Mouse (Mus musculus) heart, embryonic 13.5 days (tissue): ENCODE results near the gene Slc25a22. TPM values are rescaled to one million over a fixed set of nuclear protein-coding genes. Genes with fewer than 3 reads are reported as not detected.
A peak's percentile ranks its signal among the peaks of the same experiment; 100 is the strongest.

Experiments
- ATAC-seq: fragments of 200-750 bp; cut with Nextera tagmentation; 2 replicates; pipeline ENCODE4 v1.8.0; 2017; ENCODE audit warnings: moderate TSS enrichment; ENCODE audit not compliant: insufficient number of reproducible peaks, low FRiP score, low TSS enrichment; ENCODE audit errors: extremely low read depth
- H3K27ac ChIP-seq: fragments of 300-500 bp; sonication (generic); replicated peaks from 2 replicates; pipeline ENCODE4 v1.5.1; 2015; ENCODE audit warnings: moderate library complexity, mild to moderate bottlenecking, inconsistent platforms
- H3K27me3 ChIP-seq: fragments of 300-500 bp; sonication (generic); replicated peaks from 2 replicates; pipeline ENCODE4 v1.6.1; 2015; ENCODE audit warnings: mild to moderate bottlenecking, inconsistent platforms
- H3K36me3 ChIP-seq: fragments of 300-500 bp; sonication (generic); 2 replicates; pipeline ENCODE4 v1.6.1; 2015; ENCODE audit warnings: mild to moderate bottlenecking, inconsistent platforms
- H3K4me1 ChIP-seq: fragments of 300-500 bp; sonication (generic); 2 replicates; pipeline ENCODE4 v1.6.1; 2015; ENCODE audit warnings: inconsistent platforms
- H3K4me2 ChIP-seq: fragments of 300-500 bp; sonication (generic); 2 replicates; pipeline ENCODE4 v1.6.1; 2015; ENCODE audit warnings: inconsistent platforms, mild to moderate bottlenecking, moderate library complexity
- H3K4me3 ChIP-seq: fragments of 300-500 bp; sonication (generic); 2 replicates; pipeline ENCODE4 v1.5.1; 2015; ENCODE audit warnings: moderate library complexity, mild to moderate bottlenecking, inconsistent platforms
- H3K9ac ChIP-seq: fragments of 300-500 bp; sonication (generic); 2 replicates; pipeline ENCODE4 v1.6.1; 2015; ENCODE audit warnings: inconsistent platforms, mild to moderate bottlenecking, moderate library complexity
- H3K9me3 ChIP-seq: fragments of 300-500 bp; sonication (generic); 2 replicates; pipeline ENCODE4 v1.6.1; 2016; ENCODE audit warnings: inconsistent platforms
- WGBS: fragments of 180-500 bp; shearing (Covaris S2); methylation state at CpG from one replicate; pipeline ENCODE4 v1.1.7; 2015; ENCODE audit warnings: mixed read lengths; 5-methylcytosine and 5-hydroxymethylcytosine counted together
- polyA plus RNA-seq: library from polyadenylated mRNA; unstranded; fragments of >200 nt; fragmentation: Nextera tagmentation; extraction: Ambion mirVana; gene quantifications from 2 replicates; pipeline ENCODE4 v1.2.1, GENCODE M21; 2015

Gene Slc25a22
- polyA plus RNA-seq, 1 experiment from 2014 or later = 17.3 TPM

GRCm38 (mm10) chr7:141480842-141481497 lies 43.3 kb upstream of the Slc25a22 start:
- ATAC-seq = no peak
- Histone ChIP-seq H3K27ac (no peak overlapping the region), H3K27me3 (peaks cover 13% of the 10 kb centered on the region), H3K4me3 (peak overlapping the region; percentile 65), H3K9ac (peak overlapping the region; percentile 80; the same call in 1 of the 2 replicates), H3K4me2 (peak overlapping the region; percentile 95), H3K4me1 (peaks cover 59% of the 10 kb centered on the region), H3K9me3 (no peaks in the 10 kb centered on the region), H3K36me3 (0 out of 2 replicates have a peak, but pooled peaks cover 6% of the 10 kb centered on the region)
- WGBS = 10% methylated on average over 10 of the region's 10 CpGs

DNA sequence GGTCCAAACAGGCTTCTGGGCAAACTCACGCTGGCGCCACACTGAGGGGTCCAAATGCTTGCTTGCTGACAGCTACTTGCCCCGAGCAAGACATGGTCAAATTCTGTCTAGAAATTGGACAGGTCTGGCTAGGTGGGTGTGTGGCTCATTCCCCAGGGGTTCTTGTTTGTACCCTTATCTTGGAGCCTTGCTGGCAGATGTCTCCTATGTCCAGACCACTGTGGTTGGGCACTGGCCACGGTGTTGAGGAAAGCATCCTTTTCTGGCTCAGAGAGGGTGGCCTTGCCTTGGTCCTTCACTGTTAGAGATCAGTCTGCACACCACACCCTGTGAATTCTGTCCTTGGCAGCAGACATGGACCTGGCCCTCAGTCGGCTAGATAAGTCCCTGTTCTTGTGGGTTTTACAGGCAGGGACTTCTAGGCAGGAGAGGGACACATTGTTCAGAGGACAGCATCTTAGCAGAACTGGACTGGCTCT lies 40.6 kb upstream of the Slc25a22 start:
- no peaks in the 10 kb centered on the region for H3K36me3 ChIP-seq
- H3K27ac ChIP-seq = peak overlapping the region; percentile 98
- H3K4me2 ChIP-seq = peak overlapping the region; percentile 95
- peak overlapping the region; percentile 62 for H3K9ac ChIP-seq
- WGBS = 43% methylated on average over 5 of the region's 5 CpGs
- no peak for ATAC-seq
- H3K9me3 ChIP-seq = no peaks in the 10 kb centered on the region
- H3K4me1 ChIP-seq = peaks cover 67% of the 10 kb centered on the region
- H3K4me3 ChIP-seq = 0 out of 2 replicates have a peak overlapping the region, but pooled peaks have one; percentile 88
- H3K27me3 ChIP-seq = peaks cover 13% of the 10 kb centered on the region

DNA sequence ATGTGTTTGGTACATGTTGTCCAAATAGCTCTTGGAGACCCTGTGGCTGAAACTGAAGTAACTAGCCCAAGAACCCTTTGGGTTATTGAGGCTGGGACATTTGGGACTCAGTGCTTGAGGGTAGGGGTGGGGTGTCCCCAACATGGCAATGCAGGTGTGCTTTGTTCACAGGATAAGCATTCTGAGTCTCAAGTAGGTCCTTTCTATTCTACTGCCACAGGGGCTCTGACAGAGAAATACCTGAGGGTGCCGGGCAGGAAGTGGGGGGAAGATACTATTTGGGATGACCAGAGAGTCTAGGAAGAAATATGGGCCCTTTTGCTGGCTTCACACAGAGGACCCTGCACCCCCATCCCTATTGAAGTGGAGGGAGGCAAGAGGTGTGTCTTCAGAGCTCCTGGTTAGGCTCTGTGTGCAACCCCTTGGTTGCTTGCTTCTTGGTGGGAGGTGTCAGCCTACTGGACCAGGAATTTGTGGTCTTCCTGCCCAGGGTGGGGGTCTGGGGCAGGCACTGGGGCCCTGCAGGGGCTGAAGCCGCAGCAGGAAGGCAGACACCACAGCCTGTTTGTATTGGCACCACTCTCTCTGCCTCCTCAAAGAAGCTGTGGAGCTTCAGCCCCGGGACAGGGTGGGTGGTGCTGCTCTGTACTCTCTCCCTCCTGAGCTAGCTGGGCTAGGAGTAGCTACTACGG lies 40.0 kb upstream of the Slc25a22 start:
- WGBS = 36% methylated on average over 4 of the region's 4 CpGs
- no peak for ATAC-seq

GRCm38 (mm10) chr7:141476981-141477370 lies 39.3 kb upstream of the Slc25a22 start:
- H3K9me3 ChIP-seq = no peaks in the 10 kb centered on the region
- H3K4me1 ChIP-seq = peaks cover 64% of the 10 kb centered on the region
- peaks cover 10% of the 10 kb centered on the region for H3K36me3 ChIP-seq
- peak overlapping the region; percentile 88 for H3K4me3 ChIP-seq
- H3K27me3 ChIP-seq = peaks cover under 1% of the 10 kb centered on the region; the same call in 1 of the 2 replicates
- WGBS = 12% methylated on average over 7 of the region's 7 CpGs
- peak overlapping the region; percentile 98 for H3K27ac ChIP-seq
- H3K9ac ChIP-seq = peak overlapping the region; percentile 91
- ATAC-seq = no peak
- H3K4me2 ChIP-seq = peak overlapping the region; percentile 95

More for the DNA sequence above, 40.0 kb upstream of the Slc25a22 start:
- Histone ChIP-seq H3K27me3 (peaks cover 8% of the 10 kb centered on the region), H3K36me3 (peaks cover 2% of the 10 kb centered on the region), H3K9me3 (no peaks in the 10 kb centered on the region), H3K9ac (peak overlapping the region; percentile 91), H3K4me2 (peak overlapping the region; percentile 95), H3K4me3 (peak overlapping the region; percentile 88), H3K27ac (peak overlapping the region; percentile 98), H3K4me1 (peaks cover 69% of the 10 kb centered on the region)

DNA sequence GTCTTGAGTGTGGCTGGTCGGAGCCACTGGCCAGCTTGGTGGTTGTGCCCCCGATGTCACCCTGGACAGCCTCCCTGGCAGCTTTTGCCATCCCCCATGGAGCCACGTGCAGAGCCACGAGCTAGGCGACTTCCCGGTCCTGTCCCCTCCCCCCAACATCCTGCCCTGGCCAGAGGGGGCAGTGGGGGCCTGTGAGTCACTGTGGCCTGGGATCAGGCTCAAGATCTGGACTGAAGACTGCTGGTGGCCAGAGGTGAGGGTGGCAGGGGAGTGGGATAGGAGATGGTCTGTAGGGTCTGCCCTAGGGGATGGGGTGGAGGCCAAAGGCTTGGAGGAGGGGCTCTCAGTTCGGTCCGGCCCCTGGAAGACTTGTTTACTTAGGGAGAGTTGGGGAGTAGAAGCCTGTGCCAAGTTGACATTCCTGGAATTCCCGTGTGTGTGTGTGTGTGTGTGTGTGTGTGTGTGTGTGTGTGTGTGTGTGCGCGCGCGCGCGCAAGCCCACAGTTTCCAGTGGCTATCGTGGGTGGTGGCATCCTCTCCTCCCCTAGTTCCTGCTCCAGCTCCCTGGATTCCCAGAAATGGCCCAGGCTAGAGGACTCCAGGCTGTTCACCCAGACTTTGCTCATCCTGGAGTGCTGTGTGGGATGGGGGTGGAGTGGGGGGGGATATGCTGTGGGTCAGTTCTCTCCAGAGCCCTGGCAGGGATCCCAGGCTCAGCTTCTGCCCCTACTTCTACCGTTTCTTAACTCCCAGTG lies 38.7 kb upstream of the Slc25a22 start:
- Histone ChIP-seq H3K4me1 (peaks cover 60% of the 10 kb centered on the region), H3K4me3 (peak overlapping the region; percentile 88), H3K36me3 (peaks cover 15% of the 10 kb centered on the region), H3K27me3 (no peaks in the 10 kb centered on the region), H3K9ac (peak overlapping the region; percentile 91), H3K9me3 (no peaks in the 10 kb centered on the region), H3K4me2 (peak overlapping the region; percentile 95), H3K27ac (peak overlapping the region; percentile 98)
- 2% methylated on average over 17 of the region's 17 CpGs for WGBS
- ATAC-seq = peak; percentile 47

DNA sequence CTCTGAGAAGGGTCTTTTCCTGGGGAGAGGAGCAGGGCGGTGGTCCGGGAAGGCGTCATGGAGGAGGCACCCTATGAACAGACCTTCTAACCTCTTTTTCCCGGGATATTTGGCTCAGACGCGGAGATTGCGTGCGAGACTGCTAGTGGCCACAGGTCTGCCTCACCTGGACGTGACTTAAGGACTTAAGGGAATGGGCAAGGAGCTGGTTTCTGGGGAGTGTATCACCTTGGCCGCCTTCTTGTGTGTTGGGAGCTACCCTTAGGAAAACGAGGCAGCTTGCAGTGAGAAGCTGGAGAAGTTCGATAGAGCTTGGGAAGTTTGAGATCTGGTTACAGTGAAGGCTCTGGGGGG lies 38.1 kb upstream of the Slc25a22 start:
- WGBS = under 1% methylated on average over 12 of the region's 12 CpGs
- Histone ChIP-seq H3K4me1 (peaks cover 54% of the 10 kb centered on the region), H3K9me3 (no peaks in the 10 kb centered on the region), H3K27ac (peak overlapping the region; percentile 98), H3K36me3 (peaks cover 22% of the 10 kb centered on the region), H3K27me3 (no peaks in the 10 kb centered on the region), H3K4me2 (peak overlapping the region; percentile 95), H3K9ac (peak overlapping the region; percentile 91), H3K4me3 (peak overlapping the region; percentile 88)
- ATAC-seq = no peak

DNA sequence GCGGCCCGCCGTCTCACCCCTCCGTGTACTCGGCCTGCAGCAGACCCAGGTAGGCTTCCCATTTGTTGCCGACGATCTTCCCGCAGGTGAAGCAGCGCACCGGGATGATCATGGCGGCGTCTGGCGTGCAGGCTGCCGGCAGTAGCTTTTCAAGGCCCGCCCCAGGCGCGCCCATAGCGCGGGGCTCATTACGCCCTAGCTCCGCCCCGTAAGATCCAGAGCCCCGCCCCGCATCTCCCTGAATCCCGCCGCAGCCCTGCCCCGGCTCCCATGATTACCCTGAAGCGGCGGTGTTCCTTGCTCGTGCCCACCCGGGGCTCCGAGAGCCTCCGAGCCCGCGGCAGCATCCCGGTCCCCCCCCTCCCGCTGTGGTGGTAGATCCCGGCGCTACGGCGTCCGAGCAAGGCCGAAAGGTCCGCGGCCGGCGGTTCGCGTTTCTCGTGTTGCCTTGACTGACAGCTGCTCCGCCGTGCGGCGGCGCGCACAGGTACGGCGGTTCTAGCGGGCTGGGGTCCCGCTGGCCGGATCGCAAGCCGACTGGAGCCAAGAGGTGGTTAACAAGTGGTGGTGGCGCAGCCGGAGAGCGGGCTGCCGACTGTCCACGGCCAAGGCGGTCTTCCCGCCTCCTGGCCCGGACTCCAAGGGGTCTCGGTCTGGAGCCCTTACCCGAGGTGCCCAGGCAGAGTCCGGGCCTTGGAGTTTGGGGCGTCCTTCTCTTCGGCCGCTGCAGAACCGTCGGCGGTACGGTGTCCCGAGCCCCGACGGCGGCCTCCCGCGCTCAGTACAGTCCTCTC lies 37.5 kb upstream of the Slc25a22 start, which contains the start of the genes Polr2l and Tspan4:
Gene Polr2l (minus strand): TSS at position 122 of the 794 bp plus-strand sequence.
Gene Tspan4 (plus strand): TSS at position 230 of the 794 bp plus-strand sequence.
- under 1% methylated on average over 87 of the region's 87 CpGs for WGBS
- peaks cover 27% of the 10 kb centered on the region for H3K36me3 ChIP-seq

DNA sequence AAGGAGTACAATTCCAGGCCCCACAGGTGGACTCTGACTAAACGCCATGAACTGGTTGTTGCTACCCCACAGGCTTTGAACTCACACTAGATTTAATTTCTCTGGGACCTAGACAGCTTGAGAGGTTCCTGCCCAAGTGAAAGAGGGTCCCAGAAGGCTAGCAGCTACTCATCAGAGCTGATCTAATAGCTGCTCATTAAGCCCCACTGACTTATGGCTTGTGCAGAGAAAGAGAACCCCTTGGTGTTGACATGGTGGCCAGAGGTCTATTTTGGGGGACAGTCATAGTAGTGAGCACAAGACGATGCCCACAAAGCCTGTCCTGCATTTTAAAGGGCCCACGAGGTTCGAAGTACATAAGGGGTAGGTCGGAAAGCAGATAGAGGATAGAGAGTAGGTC lies 36.5 kb upstream of the Slc25a22 start:
- H3K36me3 ChIP-seq = peaks cover 38% of the 10 kb centered on the region
- H3K9ac ChIP-seq = peak overlapping the region; percentile 91
- peak overlapping the region; percentile 88 for H3K4me3 ChIP-seq
- peaks cover 61% of the 10 kb centered on the region for H3K4me1 ChIP-seq
- H3K9me3 ChIP-seq = no peaks in the 10 kb centered on the region
- peak overlapping the region; percentile 95 for H3K4me2 ChIP-seq
- no peak overlapping the region for H3K27ac ChIP-seq
- H3K27me3 ChIP-seq = no peaks in the 10 kb centered on the region
- WGBS = 5% methylated on average over 5 of the region's 5 CpGs
- no peak for ATAC-seq

More for the DNA sequence above, 37.5 kb upstream of the Slc25a22 start, which contains the start of the genes Polr2l and Tspan4:
- ATAC-seq = peak; percentile 66
- H3K9ac ChIP-seq = peak within 1 kb of the TSS; percentile 91
- H3K27ac ChIP-seq = peak within 1 kb of the TSS; percentile 98
- peak within 1 kb of the TSS; percentile 88 for H3K4me3 ChIP-seq
- H3K27me3 ChIP-seq = no peaks in the 10 kb centered on the region
- H3K4me2 ChIP-seq = peak within 1 kb of the TSS; percentile 95
- peaks cover 51% of the 10 kb centered on the region for H3K4me1 ChIP-seq
- H3K9me3 ChIP-seq = no peaks in the 10 kb centered on the region

DNA sequence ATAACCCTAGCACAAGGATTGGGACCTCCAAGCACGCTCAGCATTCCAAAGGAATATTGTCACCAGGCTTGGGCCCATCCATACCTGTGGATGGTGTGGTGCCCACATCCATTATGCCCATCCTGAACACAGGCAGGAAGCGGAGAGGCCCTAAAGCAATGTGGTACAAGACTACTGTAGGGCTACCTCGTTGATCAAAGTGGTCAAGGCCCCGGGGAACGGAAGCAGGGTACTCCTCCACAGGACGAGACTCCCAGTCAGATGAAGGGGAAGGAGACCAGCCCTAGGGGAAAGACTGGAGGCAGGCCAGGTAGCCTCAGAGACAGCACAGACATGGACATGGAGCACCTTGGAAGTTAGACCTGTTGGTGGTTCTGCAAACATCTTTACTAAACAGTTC lies 35.1 kb upstream of the Slc25a22 start:
- no peak overlapping the region for H3K27ac ChIP-seq
- H3K36me3 ChIP-seq = peaks cover 39% of the 10 kb centered on the region
- no peak overlapping the region for H3K4me3 ChIP-seq
- no peak for ATAC-seq
- H3K4me1 ChIP-seq = peaks cover 66% of the 10 kb centered on the region
- no peak overlapping the region for H3K9ac ChIP-seq
- H3K4me2 ChIP-seq = no peak overlapping the region
- H3K9me3 ChIP-seq = no peaks in the 10 kb centered on the region
- 88% methylated on average over 6 of the region's 6 CpGs for WGBS
- H3K27me3 ChIP-seq = no peaks in the 10 kb centered on the region

- Histone ChIP-seq H3K4me2 (no peak overlapping the region), H3K4me1 (peaks cover 60% of the 10 kb centered on the region), H3K27me3 (no peaks in the 10 kb centered on the region), H3K27ac (no peak overlapping the region), H3K36me3 (peaks cover 39% of the 10 kb centered on the region), H3K9me3 (no peaks in the 10 kb centered on the region), H3K9ac (no peak overlapping the region), H3K4me3 (no peak overlapping the region)
- 79% methylated on average over 6 of the region's 6 CpGs for WGBS
- no peak for ATAC-seq
Measured at GRCm38 (mm10) chr7:141472226-141472625, 34.5 kb upstream of the Slc25a22 start.
